Mouse (Mus musculus) left cerebral cortex, adult 18-20 months (tissue): Measurements from ENCODE around the gene Tpm3. TPM values are rescaled to one million over a fixed set of nuclear protein-coding genes. Genes with fewer than 3 reads are reported as not detected.
A peak's percentile ranks its signal among the peaks of the same experiment; 100 is the strongest.

Source experiments
- DNase-seq, 2 experiments: peaks; one replicate each; pipeline ENCODE4 v3.0.0; 2021 to 2022; ENCODE audit warnings: low spot score in 2 of 2, mixed read lengths in 1 of 2
- long read RNA-seq, 2 experiments: library from polyadenylated mRNA; stranded (forward); transcript quantifications; one replicate each; pipeline ENCODE4 v2.0.0; 2021
- total RNA-seq, 2 experiments: library from RNA; stranded (reverse); gene quantifications; 2 replicates each; pipeline ENCODE4 v1.2.3; 2021

Gene Tpm3
- 100 to 1,000 TPM; 183 to 206 TPM for total RNA-seq
- long read RNA-seq, experiment 1, transcript Tpm3-201 (8 exons, 2,230 nt): major isoform, 37 of 377 reads
- long read RNA-seq, experiment 1, transcript Tpm3-202 (9 exons, 2,190 nt): minor isoform, 24 of 377 reads
- long read RNA-seq, experiment 1, transcript Tpm3-203 (8 exons, 1,090 nt): minor isoform, 23 of 377 reads
- long read RNA-seq, experiment 1, partial matches to known transcripts: 12 of 377 reads
- long read RNA-seq, experiment 1, other reads (novel, unspliced or antisense): 281 of 377 reads
- long read RNA-seq, experiment 2, transcript Tpm3-201 (8 exons, 2,230 nt): major isoform, 25 of 272 reads
- long read RNA-seq, experiment 2, transcript Tpm3-202 (9 exons, 2,190 nt): minor isoform, 17 of 272 reads
- long read RNA-seq, experiment 2, transcript Tpm3-203 (8 exons, 1,090 nt): minor isoform, 23 of 272 reads
- long read RNA-seq, experiment 2, partial matches to known transcripts: 9 of 272 reads
- long read RNA-seq, experiment 2, other reads (novel, unspliced or antisense): 198 of 272 reads

DNA sequence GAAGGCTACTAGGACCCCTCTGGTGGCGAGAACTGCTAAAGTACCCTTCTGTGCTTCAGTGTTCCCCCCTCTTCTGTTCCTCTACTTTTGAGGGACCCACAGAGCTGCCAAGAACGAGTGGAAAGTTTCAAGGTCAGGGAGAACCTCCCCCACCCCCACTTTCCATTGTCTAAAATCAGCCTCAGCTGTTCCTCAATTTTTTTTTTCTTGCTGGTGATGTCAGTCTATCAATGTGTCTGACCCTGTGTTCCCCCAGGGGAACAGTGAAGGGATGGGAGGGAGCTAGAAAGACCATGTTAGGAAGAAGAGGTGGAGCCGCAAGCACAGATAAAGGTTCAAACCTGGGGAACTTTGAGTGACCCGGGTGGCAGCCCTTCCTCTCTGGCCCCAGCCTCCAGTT is at the start of gene Tpm3:
Gene Tpm3 (plus strand): TSS at position 356 of the 400 bp plus-strand sequence.
- no peak for DNase-seq

DNA sequence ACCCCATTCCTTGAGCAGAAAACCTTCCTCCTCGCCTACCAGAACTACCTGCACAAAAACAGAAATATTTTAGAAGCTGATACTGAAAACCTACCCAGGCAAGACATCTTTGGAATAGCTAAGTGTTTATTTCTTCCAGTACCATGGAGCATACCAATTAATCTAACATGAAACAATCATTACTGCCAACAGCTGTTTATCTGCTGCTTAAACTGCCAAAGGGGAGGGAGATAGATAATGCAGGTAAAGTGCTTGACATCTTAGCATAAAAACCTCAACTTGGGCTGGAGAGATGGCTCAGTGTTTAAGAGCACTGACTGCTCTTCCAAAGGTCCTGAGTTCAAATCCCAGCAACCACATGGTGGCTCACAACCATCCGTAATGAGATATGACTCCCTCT is 37.8 kb upstream of the Tpm3 start:
- no peak for DNase-seq

DNA sequence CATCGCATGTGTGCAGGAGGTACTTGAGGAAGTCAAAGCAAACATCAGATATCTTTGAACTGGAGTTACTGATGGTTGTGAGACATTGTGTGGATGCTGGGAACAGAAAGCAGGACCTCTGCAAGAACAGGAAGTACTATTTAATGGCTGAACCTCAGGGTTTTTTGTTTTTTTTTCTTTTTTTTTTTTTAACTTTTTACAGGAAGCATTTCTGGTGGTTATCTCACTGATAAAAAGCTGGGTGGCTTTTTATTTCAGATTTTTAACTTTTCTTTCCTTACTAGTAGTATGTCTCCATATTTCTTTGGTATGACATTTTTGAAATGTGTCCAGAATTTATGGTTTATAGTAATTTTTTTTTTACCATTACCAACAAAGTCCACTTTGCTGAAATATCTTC is 36.2 kb upstream of the Tpm3 start:
- no peak for DNase-seq

DNA sequence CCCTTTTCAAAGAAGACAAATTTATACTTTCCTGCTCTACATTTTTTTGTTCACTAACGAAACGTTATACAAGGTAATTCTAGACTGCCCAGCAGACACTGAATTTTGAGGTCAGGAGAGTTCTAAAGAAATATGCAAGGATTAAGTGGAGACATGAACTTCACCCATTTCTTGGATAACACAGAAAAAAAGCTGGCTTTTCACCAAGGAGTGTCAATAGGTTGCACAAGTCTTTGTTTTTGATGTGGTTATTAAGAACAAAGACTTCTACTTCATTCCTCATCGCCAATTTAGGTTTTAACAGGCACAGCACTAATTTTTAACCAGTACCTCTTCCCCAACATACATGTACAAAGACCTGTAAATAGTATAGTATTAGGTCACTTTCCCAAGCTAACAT is 22.8 kb upstream of the Tpm3 start:
- DNase-seq: no peak

DNA sequence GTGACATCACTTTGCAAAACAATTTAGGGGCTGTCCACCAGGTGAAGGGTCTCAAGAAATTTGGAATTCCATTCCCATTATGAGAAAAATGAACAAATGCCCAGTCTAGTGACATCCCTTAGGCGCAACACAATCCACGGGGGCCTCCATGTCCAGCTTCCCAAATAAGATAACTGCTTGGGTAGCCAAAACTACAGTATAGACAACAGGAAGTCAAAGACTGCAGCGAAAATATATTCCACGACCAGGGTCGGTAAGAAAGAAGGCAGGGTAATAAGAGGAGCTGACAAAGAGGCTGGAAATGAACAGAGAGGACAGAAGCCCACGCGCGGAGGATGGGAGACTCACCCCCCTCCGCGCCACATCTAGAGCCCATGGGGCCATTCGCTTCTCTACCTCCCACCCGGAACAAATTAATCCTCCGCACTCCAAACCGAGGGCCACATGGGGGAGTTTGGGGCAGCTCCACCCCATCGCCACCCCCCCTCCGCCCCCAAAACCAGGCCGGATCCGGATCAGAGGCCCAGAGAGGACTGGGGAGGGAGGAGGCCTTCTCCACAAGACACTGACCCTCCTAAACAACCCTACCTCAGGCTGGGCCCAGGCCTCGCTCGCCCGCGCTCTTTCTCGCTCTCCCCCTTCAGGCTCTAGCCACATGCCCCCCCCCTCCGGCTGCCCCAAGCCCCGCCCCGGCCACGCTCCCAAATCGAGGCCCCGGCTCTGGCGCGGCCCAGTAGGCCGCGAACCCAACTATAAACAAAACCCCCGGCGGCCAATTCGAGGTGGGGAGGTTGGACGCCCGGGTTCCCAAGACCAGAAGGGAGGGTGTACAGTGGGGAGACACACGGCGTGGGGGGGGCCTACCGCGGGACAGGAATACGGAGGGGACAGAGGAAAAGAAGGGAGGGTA is 20.8 kb upstream of the Tpm3 start, which contains the start of gene 4933434E20Rik:
Gene 4933434E20Rik (plus strand): TSS at position 196 of the 910 bp plus-strand sequence.
- DNase-seq: peak; percentile 39 to 54

DNA sequence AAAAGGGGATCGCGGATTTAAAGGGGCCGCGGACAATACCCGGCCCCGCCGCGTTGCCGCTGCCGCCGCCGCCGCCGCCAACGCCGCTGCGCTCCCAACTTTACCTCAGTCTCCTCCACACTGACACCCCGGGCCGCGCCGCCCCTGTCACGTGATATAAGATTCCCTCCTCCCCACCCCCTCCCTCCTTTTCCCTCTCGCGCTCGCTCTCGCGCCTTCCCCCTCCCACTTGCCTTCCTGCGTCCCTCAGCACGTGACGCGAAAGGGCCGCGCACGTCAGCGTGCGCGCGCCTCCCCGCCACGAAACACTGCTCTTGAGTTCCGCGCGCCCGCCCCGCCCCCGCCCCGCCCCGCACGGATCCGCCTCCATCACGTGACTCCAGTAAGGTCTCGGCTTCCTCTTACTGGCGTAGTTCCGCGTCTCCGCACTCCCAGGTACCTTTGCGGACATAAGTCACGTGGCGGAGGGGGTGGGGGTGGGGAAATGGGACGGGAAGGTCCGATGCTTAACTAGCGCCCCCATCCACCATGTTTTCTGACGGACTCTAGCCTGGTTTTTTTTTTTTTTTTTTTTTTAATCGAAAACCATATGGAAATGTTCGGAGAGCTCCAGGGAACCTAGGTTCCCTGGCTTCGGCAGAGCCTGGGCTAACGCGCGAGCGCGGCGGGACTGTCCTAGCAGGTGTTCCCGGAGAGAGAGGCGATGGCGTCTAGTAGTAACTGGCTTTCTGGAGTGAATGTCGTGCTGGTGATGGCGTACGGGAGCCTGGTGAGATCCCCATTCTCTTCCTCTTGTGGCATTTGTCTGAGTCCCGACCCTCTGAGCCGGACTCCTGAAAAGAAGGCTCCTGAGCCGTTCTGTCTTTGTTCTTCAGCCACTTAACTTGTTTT is 19.9 kb upstream of the Tpm3 start, which contains the start of gene Ubap2l:
Gene Ubap2l (minus strand): TSS at position 278 of the 891 bp plus-strand sequence.
- DNase-seq: peak; percentile 84 to 94

DNA sequence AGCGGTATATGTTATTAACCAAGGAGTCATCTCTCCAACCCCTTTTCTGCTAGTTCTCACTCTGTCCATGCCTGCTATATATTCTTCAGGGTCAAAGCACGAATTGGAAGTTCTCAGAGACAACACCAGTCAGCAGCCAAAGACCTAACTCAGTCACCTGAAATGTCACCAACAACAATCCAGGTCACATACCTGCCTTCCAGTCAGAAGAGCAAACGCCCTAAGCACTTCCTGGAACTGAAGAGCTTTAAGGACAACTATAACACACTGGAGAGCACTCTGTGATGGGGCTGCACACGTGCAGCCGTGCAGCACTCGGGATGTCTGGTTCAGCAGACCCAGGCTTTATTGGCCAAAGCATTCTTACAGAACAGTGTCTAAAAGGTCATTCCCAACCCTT is 10.9 kb upstream of the Tpm3 start:
- no peak for DNase-seq

DNA sequence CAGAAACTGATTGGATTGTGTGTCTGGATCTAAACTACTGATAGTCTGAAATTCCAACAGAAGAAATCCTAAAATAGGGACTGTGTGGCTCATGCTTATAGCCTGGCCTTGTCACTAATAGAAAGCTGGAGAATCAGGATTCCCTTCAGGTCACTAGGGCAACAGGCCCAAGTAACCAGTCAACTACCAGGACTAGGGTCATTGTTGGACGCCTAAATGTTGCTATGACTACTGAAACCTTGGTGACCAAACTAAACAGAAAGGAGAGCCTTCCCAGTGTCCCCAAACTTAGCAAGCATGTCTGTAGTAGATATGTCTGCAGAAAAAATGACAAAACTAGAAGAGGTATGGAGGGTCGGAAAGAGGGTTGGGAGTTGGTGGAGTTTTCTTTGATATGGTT is 9.9 kb upstream of the Tpm3 start:
- DNase-seq: no peak

DNA sequence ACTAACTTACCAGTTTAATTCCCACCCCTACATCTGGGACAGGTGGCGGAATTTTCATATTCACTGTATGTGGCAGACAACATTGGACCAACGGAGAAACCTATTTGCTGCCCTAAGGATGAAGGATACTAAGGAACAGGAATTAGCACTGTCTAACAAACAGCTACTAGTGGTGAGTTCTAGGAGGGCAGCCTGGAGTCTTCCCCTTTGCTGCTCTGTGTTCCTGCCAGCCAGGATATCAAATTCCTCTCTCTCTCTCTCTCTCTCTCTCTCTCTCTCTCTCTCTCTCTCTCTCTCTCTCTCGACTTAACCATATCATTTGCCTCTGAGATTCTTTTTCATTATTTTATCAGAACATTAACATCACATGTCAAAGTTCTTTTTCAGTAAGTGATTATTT is 8.1 kb upstream of the Tpm3 start:
- no peak for DNase-seq

DNA sequence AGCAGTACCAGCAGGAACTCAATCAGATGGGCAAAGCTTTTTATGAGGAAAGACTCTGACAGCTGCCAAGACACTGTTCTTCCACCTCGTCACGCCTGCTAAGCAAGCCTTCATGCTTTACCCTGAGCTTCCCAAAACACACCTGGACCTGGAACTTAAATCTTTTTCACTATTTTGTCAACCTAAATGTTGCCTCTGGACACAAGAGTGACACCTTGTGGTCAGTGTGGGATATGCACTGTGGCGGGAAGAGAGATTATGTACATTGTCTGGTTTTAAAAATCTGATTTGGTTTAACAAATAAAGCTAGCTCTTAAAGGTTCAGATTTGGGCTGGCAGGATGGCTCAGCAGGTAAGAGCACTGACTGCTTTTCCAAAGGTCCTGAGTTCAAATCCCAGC is 6.9 kb upstream of the Tpm3 start:
- DNase-seq: peak; percentile 42 to 62

DNA sequence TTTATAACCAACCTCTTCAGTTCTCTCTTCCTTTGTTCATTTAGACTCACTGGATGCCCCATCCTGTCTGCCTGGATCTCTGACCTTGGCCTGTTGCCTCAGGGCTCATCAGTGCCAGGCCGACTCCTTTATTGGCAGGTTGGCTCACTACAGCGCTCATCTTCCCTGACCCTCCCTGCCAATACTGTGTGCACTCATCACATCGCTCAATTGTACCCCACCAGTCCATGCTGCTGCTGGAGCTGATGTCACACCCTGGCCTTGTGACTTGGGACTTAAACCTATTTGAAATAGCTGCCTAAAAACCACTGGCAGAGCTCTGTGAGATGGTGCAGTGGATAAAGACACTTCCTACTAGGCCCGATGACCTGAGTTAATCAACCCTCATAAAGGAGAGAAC is 4.6 kb upstream of the Tpm3 start:
- no peak for DNase-seq

DNA sequence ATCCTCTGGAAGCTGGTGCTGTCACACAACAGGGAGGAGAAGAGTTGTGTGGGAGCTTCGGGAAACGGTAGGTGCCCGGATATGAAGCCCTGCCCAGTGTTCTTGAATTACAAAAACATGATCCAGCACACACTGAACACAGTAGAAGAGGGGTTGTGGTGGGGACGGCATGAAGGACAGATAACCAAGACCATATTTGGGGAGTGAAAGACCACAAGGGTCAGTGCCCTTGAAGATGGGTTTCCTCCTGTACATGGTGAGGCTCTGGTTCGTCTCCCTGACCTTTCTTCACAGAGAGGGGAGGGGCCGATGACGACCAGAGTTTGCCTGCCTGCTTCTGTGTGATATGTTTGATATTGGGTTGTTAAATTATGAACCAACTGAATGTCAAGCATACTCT is 2.8 kb upstream of the Tpm3 start:
- DNase-seq: no peak

DNA sequence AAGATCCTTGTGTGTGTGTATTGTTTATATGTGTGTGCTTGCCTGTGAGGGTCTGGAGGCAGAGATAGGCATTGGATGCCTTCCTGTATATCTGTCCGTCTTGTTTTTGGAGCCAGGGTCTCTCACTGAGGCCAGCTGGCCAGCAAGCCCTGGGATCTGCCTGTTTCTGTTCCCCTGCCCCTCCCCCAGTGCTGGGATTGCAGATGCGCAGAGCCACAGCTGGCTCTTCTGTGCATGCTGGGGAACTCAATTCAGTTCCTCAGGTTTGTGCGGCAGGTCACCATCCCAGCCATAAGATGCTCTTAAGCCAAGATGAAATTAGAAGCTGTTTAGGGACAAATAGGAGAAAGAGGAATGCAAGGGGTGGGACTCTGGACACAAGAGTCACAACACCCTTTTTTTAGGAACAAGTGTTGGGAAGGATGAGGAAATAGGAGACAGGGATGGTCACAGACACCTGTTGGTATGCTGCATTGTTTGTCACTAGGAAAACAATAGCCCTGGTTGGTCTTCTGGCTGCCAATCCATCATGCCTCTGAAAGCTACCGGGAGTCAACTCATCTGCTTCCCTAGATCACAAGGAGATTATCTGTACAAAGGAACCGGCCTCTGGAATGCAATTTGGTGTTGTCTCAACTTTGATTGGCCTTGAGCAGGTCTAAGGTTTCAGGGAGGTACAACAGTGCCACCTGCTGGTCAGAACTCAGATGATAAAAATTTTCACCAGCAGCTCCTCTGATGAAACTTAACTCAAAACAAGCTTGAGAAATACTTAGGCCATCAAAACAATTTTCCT is 4.7 kb downstream of the Tpm3 start:
- DNase-seq: peak; percentile 83 to 85

DNA sequence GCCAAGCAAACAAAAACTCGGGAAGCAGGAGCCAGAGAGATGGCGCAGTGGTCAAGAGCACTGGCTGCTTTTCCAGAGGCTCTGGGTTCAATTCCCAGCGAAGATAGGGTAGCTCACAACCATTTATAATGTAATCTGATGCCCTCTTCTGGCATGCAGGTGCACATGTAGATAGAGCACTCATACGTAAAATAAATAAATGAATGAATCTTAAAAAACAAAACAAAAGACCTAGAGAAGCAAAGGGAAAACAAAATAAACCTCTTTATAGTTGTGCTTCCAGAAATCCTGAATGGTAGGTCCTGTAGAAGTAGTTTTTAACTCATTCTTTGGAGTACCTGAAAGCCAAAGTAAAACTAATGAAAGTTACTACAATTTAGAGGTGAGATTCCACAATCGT is 5.8 kb downstream of the Tpm3 start:
- no peak for DNase-seq

DNA sequence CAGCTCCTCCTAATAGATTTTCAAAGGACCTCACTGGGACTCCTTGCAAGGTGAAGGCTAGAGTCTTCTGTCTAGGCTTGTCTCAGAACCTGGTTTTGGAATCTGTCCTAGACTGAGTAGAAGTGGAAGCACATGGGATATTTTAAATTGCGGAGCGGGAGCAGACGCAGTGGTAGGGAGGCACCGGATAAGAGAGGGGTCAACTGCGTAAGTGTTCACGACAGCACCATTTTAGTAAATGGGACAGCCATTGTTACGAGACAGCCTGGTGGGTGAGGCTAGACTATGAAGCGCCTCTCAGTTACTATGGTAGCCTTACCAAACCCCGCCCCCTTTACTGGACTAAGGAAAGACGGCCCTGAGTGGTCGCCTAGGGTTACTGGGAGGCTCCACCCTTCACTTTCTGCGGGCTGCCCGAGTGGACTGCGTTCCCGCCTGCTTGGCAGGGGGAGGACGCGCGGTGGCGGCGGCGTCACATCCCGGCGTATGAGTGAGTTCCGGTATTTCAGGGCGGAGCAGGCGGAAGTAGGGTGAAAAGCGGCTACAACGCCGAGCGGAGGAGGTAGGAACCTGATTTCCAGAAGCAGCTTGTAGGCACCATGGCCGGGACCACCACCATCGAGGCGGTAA is 6.8 kb downstream of the Tpm3 start:
- DNase-seq: peak; percentile 88 to 92

DNA sequence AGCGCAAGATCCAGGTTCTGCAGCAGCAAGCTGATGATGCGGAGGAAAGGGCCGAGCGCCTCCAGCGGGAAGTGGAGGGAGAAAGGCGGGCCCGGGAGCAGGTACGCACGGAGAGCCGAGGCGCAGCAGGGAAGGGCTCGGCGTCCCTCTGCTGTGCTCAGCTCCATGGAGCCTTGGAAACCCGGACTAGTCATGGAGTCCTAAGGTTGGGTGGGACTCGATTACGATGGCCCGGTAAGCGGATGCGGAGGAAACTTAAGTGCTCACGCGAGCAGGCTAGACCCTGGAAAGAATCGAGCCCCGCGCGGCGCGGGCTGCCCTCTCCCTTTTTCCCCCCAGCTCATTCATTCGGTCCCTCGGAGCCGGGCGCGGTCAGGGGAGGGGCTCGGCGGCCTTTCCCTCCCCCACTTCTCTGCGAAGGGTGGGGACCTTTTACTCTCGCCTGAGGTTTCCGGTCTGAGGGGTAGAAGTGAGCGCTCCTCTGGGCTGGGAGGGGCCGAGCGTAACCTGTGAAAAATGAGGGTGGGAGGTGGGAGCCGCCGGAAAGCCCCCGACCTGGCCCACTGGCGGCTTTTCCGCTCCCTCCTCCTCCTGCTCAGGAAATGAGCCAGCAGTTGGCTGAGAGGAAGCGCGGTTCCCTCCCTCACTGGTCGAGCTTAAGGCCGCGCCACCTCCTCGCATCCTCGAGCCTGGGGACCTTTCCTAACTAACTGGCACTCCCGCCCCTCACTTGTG is 7.5 kb downstream of the Tpm3 start:
- DNase-seq: peak; percentile 56 to 59

DNA sequence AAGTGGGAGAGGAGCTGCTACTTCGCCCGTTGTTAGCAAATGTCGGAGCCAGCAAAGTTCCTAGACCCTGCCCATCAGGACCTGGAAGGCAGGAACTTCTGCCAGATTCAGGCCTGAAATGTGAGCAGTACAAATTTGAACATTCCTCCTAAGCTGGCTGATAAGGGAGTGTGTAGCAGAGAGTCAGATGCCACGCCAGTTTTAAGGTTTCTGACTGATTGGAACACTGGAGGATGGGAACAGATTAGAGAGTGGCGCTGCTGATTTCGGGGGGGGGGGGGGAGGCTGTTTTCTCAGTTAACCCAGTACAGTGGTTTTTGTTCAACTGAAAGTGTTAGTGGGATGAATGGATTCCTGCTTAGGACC is 8.0 kb downstream of the Tpm3 start:
- no peak for DNase-seq

DNA sequence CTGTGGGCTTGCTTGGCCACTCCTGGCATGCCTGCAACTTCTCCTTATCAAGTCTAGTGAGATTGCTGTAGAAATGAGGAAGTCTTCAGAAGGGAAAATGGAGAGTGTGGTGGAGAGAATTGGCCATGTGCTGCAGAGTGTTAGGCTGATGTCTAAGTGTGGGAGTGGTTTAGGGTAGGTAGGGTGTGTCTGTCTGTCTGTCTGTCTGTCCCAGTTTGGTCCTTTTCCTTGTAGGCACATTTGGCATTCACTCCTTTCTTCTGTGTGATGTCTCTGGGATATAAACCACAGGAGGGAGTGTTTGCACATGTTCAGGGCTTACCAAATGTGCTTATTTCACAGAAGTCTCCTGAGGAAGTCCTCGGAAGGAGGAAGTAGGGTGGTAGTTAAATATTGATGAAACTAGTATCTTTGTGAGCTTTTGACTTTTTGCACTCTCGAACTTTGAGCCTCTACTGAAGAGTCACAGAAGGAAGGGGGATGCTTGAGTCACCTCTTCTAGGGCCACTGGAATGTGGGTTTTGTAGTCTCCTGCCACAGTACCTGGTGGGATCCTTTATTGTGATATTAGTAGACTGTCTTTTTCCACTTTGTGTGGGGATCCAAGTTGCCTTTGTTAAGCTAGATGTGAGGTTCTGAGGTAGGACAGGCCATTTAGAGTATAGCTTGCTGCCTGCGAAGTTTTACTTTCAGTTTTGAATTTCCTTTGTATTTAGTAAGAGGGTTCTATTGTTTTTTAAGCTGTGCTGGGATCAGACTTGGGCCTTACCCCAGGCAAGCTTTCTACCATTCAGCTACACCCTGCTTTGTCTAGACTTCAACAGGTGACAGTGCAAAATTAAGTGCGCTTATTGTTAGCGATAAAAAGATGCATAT is 9.2 kb downstream of the Tpm3 start:
- DNase-seq: no peak
